17 mouse cellular contexts compared by ENCODE assay signal in genomic region chr11:114723030-114723429, GRCm38 (mm10). TPM values are rescaled to one million over a fixed set of nuclear protein-coding genes. Genes with fewer than 3 reads are reported as not detected.
DNase-seq lines count a peak whose midpoint lies in the region; ATAC-seq lines count a peak whose summit lies in the region.
"Had no signal": no experiment of that assay in that cellular context is flagged by ENCODE, and none has a peak within 500 bp of the region (broad histone marks: within the 10 kb centered on the region; RNA-seq: fewer than 3 reads in every experiment).

No protein-coding gene starts in this region.

- H3K27me3 ChIP-seq in embryonic facial prominence, embryonic 10.5 days (replicated peaks; ENCODE audit: low read depth, poor library complexity, severe bottlenecking): peaks cover 3% of the 10 kb centered on the region; the same call in 1 of the 2 replicates
- H3K27me3 ChIP-seq in forebrain, embryonic 13.5 days: no peaks in the 10 kb centered on the region

- DNase-seq in adrenal gland, adult (ENCODE audit: inconsistent age in 2 of 2, low spot score in 1 of 2): peak; percentile 85 to 90
- no peak for DNase-seq in adrenal gland, postnatal 4 days (ENCODE audit: low spot score in 2 of 2)
- peak; percentile 26 for DNase-seq in 416B (ENCODE audit: low read depth)
- peak; percentile 34 to 48 for DNase-seq in adrenal gland, adult 18-20 months (ENCODE audit: low spot score in 2 of 2)
- DNase-seq in embryonic facial prominence, embryonic 10.5 days (ENCODE audit: low spot score): no peak
- no peak for DNase-seq in retina, embryonic 14.5 days (ENCODE audit: low spot score)
- DNase-seq: cerebellum, adult 9-11 months; midbrain, embryonic 14.5 days; thymus, postnatal 4 days had no signal

- no peaks in the 10 kb centered on the region for H3K9me3 ChIP-seq in embryonic facial prominence, embryonic 10.5 days
- no peaks in the 10 kb centered on the region; the same call in 1 of the 2 replicates for H3K9me3 ChIP-seq in forebrain, embryonic 13.5 days (replicated peaks)
- H3K9me3 ChIP-seq: kidney, embryonic 15.5 days; limb, embryonic 13.5 days; liver, embryonic 15.5 days had no signal

- H3K27ac ChIP-seq in embryonic facial prominence, embryonic 10.5 days (replicated peaks): peak overlapping the region; percentile 40; the same call in 1 of the 2 replicates
- no peak overlapping the region for H3K27ac ChIP-seq in forebrain, embryonic 13.5 days
- H3K27ac ChIP-seq: kidney, embryonic 15.5 days; left cerebral cortex, adult 2 months; limb, embryonic 13.5 days; liver, embryonic 15.5 days had no signal

- no peak overlapping the region for H3K4me2 ChIP-seq in forebrain, embryonic 13.5 days
- H3K4me2 ChIP-seq: heart, embryonic 11.5 days; kidney, embryonic 15.5 days; limb, embryonic 13.5 days; liver, embryonic 15.5 days had no signal

- WGBS in embryonic facial prominence, embryonic 10.5 days: 73% methylated on average over 13 of the region's 13 CpGs
- 75% methylated on average over 13 of the region's 13 CpGs for WGBS in forebrain, embryonic 13.5 days

- no peaks in the 10 kb centered on the region for H3K36me3 ChIP-seq in embryonic facial prominence, embryonic 10.5 days (replicated peaks)
- no peaks in the 10 kb centered on the region for H3K36me3 ChIP-seq in forebrain, embryonic 13.5 days (ENCODE audit: poor library complexity, severe bottlenecking)
- H3K36me3 ChIP-seq: kidney, embryonic 15.5 days; limb, embryonic 13.5 days; liver, embryonic 15.5 days had no signal

- ATAC-seq in megakaryocyte, adult 5-6 weeks (ENCODE audit: poor library complexity, severe bottlenecking): no peak
- no peak for ATAC-seq in forebrain, embryonic 13.5 days
- ATAC-seq: inflammation-experienced regulatory T-cells, adult 6 months had no signal

- H3K4me3 ChIP-seq in embryonic facial prominence, embryonic 10.5 days: no peak overlapping the region
- H3K4me3 ChIP-seq in forebrain, embryonic 13.5 days: no peak overlapping the region
- H3K4me3 ChIP-seq: kidney, embryonic 15.5 days; left cerebral cortex, adult 2 months; limb, embryonic 13.5 days; liver, embryonic 15.5 days had no signal

- H3K4me1 ChIP-seq in embryonic facial prominence, embryonic 10.5 days: peaks cover 30% of the 10 kb centered on the region
- peaks cover 20% of the 10 kb centered on the region for H3K4me1 ChIP-seq in forebrain, embryonic 13.5 days

- no peak overlapping the region for H3K9ac ChIP-seq in forebrain, embryonic 13.5 days
- H3K9ac ChIP-seq: kidney, embryonic 15.5 days; limb, embryonic 13.5 days; liver, embryonic 15.5 days had no signal

RNA-seq across cellular contexts. Expression of gene Dnaic2, which starts 4.2 kb away (rescaled TPM):
- total RNA-seq in adrenal gland, postnatal 4 days (2021): 1 to 10 TPM; 1.7 to 2.0 TPM
- under 1 TPM; 0.19 to 0.50 TPM for total RNA-seq in adrenal gland, adult 18-20 months (2021)
- 1.7 and 1.8 TPM in 2 replicates for polyA plus RNA-seq in embryonic facial prominence, embryonic 10.5 days (2016; fragmentation: Nextera tagmentation; extraction: Ambion mirVana)
- total RNA-seq in megakaryocyte, adult 5-6 weeks (2015): not detected in 2 replicates
- total RNA-seq in megakaryocyte, adult 5-6 weeks (2017): not detected in 2 replicates
- polyA plus RNA-seq in forebrain, embryonic 13.5 days (2015; fragmentation: Nextera tagmentation; extraction: Ambion mirVana): 1.8 and 3.7 TPM in 2 replicates
- polyA plus RNA-seq: inflammation-experienced regulatory T-cells, adult 6 months had no signal

RNA-seq across cellular contexts. Expression of gene Kif19a, which starts 42.2 kb away (rescaled TPM):
- 1 to 10 TPM in 1 of 2 experiments, under 1 TPM in 1; 0.99 to 1.6 TPM for total RNA-seq in adrenal gland, postnatal 4 days (2021)
- under 1 TPM; 0.66 to 0.93 TPM for total RNA-seq in adrenal gland, adult 18-20 months (2021)
- polyA plus RNA-seq in embryonic facial prominence, embryonic 10.5 days (2016; fragmentation: Nextera tagmentation; extraction: Ambion mirVana): 1.3 and 2.0 TPM in 2 replicates
- total RNA-seq in megakaryocyte, adult 5-6 weeks (2015): 0.16 and 0.27 TPM in 2 replicates
- total RNA-seq in megakaryocyte, adult 5-6 weeks (2017): 0.11 and 0.69 TPM in 2 replicates
- 0.36 and 1.3 TPM in 2 replicates for polyA plus RNA-seq in forebrain, embryonic 13.5 days (2015; fragmentation: Nextera tagmentation; extraction: Ambion mirVana)

RNA-seq across cellular contexts. Expression of gene Ttyh2, which starts 47.8 kb away (rescaled TPM):
- 100 to 1,000 TPM; 108 to 113 TPM for total RNA-seq in adrenal gland, postnatal 4 days (2021)
- total RNA-seq in adrenal gland, adult 18-20 months (2021): 10 to 100 TPM; 46.0 to 94.2 TPM
- 14.9 and 16.1 TPM in 2 replicates for polyA plus RNA-seq in embryonic facial prominence, embryonic 10.5 days (2016; fragmentation: Nextera tagmentation; extraction: Ambion mirVana)
- total RNA-seq in megakaryocyte, adult 5-6 weeks (2015): 0.27 and 0.40 TPM in 2 replicates
- 0.73 and 0.88 TPM in 2 replicates for total RNA-seq in megakaryocyte, adult 5-6 weeks (2017)
- 21.6 and 22.3 TPM in 2 replicates for polyA plus RNA-seq in forebrain, embryonic 13.5 days (2015; fragmentation: Nextera tagmentation; extraction: Ambion mirVana)

RNA-seq across cellular contexts. Expression of gene Rpl38, which starts 54.7 kb away (rescaled TPM):
- total RNA-seq in adrenal gland, postnatal 4 days (2021): 1,000 to 10,000 TPM; 1,445 to 1,502 TPM
- 1,000 to 10,000 TPM; 1,092 to 1,268 TPM for total RNA-seq in adrenal gland, adult 18-20 months (2021)
- polyA plus RNA-seq in embryonic facial prominence, embryonic 10.5 days (2016; fragmentation: Nextera tagmentation; extraction: Ambion mirVana): 1,047 and 1,098 TPM in 2 replicates
- total RNA-seq in megakaryocyte, adult 5-6 weeks (2015): 716 and 867 TPM in 2 replicates
- total RNA-seq in megakaryocyte, adult 5-6 weeks (2017): 2,870 and 3,242 TPM in 2 replicates
- 911 and 1,077 TPM in 2 replicates for polyA plus RNA-seq in forebrain, embryonic 13.5 days (2015; fragmentation: Nextera tagmentation; extraction: Ambion mirVana)

Comparison
In these comparisons a context has a peak if more than half of its experiments do, and no peak if none do; other contexts are left out.
1. DNase-seq: peak in adrenal gland, adult (2 of 2), 416B (single experiment) and adrenal gland, adult 18-20 months (2 of 2); none in adrenal gland, postnatal 4 days (0 of 2), embryonic facial prominence, embryonic 10.5 days (single experiment) and retina, embryonic 14.5 days (single experiment).
2. RNA of gene Ttyh2, which starts 47.8 kb away (total RNA-seq): 108 to 113 TPM in adrenal gland, postnatal 4 days and 46.0 to 94.2 TPM in adrenal gland, adult 18-20 months; 0.27 to 0.88 TPM in megakaryocyte, adult 5-6 weeks; every median in the first group is over 10 times any median in the second.